Mouse (Mus musculus) adrenal gland, adult (tissue): ENCODE results near the gene Pawr.

Experiments
- DNase-seq, 2 experiments: peaks; one replicate each; pipeline ENCODE4 v3.0.0; 2022 to 2023; ENCODE audit warnings: low spot score in 1 of 2; ENCODE audit not compliant: inconsistent age in 2 of 2

The Pawr gene

GRCm38 (mm10) chr10:108331784-108332561 lies at the start of gene Pawr:
TSS of gene Pawr (plus strand) at chr10:108332121.
- peak; percentile 69 to 90 for DNase-seq

DNA sequence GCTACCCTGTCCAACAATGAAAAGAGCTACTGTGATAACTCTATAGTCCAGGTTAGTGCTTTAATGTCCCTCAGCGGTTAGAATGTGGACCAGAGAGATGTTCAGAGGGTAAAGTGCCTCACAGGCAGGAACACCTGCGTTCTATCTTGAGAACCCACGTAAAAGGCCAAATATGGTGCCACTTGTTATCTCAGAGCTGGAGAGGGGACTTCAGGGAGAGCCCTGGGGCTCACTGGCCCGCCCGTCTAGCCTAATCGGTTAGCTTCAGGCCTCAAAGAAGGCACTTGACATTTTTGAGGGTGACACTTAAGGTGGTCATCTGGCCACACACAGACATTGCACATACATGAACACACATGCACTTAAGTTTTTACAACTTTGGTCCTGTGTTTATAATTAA lies 49.6 kb upstream of the Pawr start:
- no peak for DNase-seq

DNA sequence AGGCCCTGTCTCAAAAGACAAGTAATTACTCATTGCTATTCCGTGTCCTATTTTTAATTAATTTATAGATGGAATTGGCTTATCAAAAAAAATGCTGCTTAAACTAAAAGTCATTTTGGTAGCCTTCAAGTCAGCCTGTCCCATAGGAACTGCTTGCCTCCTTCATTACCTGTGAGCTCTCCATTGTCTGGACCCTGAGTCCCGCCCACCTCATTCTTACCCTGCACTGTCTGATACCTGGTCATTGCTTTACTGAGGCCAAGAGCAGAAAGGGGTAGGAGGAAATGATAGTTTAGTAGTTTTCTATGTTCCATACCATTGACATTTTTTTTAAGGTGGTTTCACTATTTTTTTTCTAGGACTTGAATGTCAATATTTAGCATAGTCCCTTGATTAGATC lies 48.5 kb upstream of the Pawr start:
- no peak for DNase-seq

DNA sequence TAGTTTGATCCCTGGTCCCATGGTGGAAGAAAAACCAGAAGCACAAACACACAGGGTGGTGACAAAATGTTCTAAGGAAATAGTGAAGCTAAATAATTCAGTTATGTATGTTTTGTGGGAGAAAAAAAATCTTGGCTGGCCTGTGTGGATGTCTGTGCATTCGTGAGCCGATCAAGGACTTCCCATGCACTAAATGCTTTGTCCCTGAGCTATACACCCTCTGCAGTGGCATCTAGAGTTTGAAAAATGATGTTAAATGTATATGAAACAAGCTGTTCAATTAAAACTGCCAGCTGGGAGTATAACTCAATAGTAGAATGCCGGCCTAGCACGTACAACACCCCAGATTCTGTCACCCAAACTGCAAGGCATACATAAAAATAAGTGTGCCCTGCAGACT lies 48.1 kb upstream of the Pawr start:
- DNase-seq, result no peak

- no peak for DNase-seq
Measured at GRCm38 (mm10) chr10:108284445-108284844, 47.5 kb upstream of the Pawr start.

DNA sequence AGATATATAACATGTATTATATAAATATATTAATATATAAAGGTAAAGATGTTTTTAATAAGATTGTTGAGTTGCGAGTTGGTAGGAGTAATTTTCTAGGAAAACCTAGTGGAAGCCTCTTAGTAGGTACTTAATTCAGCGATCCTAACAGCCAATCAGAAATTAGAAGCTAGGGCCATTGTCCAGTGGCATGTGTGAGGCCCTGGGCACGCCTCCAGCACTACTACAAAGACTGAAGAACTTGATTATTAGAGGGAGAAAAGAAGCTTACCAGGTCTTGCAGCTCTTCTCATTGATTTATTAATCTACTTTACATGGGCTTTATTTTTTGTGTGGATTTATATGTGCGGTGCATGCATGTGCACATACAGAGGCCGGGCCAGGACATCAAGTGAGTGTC lies 46.9 kb upstream of the Pawr start:
- no peak for DNase-seq

DNA sequence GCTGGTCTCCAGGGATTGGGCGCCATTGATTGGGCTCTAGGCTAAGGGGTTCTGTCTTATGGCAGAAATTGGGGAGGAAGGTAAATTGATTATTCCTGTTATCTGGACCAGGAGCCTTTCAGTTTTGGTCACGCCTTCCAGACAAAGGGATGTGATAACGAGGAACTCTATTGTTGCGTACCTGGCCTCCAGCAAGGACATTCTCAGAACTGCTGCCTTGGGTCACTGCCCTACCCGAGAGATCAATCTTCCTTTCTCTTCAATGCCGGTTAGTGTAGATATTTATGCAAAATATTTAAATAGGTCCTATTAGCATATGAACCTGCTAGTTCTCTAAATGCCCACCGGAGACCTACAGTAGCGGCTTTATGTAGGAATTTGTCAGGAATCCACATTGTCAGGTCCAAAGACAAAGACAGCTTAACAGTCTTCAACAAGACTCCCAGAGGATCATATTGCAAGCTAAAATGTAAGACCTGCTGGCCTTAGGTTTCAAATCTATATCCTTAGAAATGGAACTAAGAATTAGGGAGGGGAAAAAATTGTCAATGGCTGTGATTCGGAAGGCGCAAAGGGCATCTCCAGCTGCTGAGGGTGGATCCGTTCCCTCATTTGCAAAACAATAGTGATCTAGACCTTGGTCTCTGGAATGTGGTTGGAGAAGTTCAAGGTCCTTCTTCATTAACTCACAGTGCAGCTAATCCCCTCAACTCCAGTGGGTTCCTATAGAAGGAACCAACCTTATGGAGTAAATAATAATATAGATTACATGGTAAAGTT lies 45.1 kb upstream of the Pawr start:
- DNase-seq, result no peak

GRCm38 (mm10) chr10:108287438-108287801 lies 44.5 kb upstream of the Pawr start:
- DNase-seq, result no peak

- DNase-seq, result no peak
Measured at GRCm38 (mm10) chr10:108290046-108290445, 41.9 kb upstream of the Pawr start.

- no peak for DNase-seq
Measured at GRCm38 (mm10) chr10:108291688-108292471, 40.0 kb upstream of the Pawr start.

- no peak for DNase-seq
Measured at GRCm38 (mm10) chr10:108292651-108293050, 39.3 kb upstream of the Pawr start.

- DNase-seq, result no peak
Measured at GRCm38 (mm10) chr10:108293620-108294195, 38.2 kb upstream of the Pawr start.

DNA sequence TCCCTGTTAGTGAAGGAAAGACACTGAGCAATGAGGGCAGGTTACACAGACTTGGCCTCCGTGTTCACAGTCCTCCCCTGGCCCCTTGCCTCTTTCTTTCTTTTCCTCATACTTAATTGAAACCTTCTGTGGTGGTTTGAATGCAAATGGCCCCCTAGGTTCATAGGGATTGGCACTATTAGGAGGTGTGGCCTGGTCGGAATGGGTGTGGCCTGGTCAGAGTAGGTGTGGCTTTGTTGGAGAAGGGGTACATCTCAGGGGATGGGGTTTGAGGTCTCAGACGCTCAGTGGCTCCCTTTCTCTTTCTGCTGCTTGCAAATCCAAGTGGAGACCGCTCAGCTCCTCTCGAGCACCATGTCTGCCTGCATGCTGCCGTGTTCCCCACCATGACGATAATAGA lies 37.2 kb upstream of the Pawr start:
- no peak for DNase-seq

- no peak for DNase-seq
Measured at GRCm38 (mm10) chr10:108296446-108296845, 35.5 kb upstream of the Pawr start.

GRCm38 (mm10) chr10:108298261-108298660 lies 33.7 kb upstream of the Pawr start:
- DNase-seq, result no peak

DNA sequence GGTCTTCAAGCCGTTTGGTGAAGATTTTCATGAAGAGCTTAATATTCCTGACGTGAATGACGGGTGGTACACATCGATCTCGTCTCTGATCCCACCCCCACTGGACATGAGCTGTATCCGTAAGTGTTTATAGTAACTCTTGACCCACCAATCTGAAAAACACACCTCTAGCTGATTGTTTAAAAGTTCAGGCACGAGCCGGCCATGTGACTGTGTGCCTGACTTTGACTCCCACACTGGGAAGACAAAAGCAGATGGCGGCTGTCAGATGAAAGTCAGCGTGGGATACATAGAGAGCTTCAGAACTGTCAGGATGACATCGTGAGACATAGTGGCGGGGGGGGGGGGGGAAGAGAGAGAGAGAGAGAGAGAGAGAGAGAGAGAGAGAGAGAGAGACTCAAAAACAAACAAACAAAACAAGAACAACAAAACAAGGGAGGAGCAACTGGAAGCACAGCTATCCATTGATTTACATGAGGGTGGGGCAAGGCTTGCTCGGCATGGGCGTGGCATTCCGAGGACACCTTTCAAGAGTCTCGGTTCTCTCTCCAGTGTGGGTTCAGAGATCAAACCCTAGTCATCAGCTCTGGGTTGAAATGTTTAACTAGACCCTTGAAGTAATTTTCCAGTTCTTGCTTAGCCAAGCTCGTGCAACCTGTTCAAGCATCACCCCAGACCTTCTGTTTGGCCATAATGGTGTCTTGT lies 32.9 kb upstream of the Pawr start:
- no peak for DNase-seq

- peak in 1 of 2 experiments; percentile 43 for DNase-seq
Measured at GRCm38 (mm10) chr10:108299828-108300227, 32.1 kb upstream of the Pawr start.

DNA sequence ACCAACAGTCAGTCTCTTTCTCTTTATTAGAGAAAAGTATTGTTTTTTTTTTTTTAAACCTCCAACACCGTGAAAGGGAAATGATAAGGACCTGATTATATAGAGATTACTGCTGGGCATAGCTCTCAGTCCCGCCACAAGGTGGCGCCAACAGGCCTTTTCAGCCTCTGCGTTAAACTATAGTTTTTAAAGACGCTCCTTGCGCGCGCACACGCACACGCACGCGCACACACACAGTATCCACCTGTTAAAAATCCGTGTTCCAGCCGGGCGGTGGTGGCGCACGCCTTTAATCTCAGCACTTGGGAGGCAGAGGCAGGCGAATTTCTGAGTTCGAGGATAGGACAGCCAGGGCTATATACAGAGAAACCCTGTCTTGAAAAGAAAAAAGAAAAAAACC lies 31.1 kb upstream of the Pawr start:
- DNase-seq, result peak; percentile 77 to 91

DNA sequence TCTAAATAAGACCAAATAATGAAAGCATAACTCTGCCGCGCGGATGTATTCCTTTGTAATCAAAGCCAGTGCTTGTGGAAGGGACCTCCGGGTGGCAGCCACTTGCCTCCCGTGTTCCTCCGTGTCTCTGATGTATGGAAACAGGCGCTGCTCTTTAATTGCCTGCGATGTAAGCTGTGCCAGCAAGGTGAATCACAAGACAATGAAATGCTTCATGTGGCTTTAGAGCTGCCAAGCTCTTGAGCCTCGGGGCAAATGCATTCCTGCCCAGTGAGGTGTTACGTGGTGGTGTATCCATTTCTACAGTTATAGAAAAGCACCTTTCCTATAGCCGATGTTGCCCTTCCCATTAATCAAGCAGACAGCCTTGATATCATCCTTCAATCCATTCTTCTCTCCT lies 24.1 kb upstream of the Pawr start:
- no peak for DNase-seq

- no peak for DNase-seq
Measured at GRCm38 (mm10) chr10:108310195-108310594, 21.7 kb upstream of the Pawr start.

GRCm38 (mm10) chr10:108311396-108311795 lies 20.5 kb upstream of the Pawr start:
- no peak for DNase-seq
